Mouse (Mus musculus) kidney, adult 2 months (tissue): Measurements from ENCODE around the gene Tap2. TPM values are rescaled to one million over a fixed set of nuclear protein-coding genes. Genes with fewer than 3 reads are reported as not detected.
A peak's percentile ranks its signal among the peaks of the same experiment; 100 is the strongest.

Experiments used
- DNase-seq: peaks from one replicate; pipeline ENCODE4 v3.0.0; 2021
- H3K27ac ChIP-seq: fragments of 200-500 bp; 2 replicates; pipeline ENCODE4 v1.5.1; 2012; ENCODE audit warnings: low read depth, low read length, control low read depth, inconsistent platforms; ENCODE audit not compliant: insufficient read depth
- H3K27me3 ChIP-seq: fragments of 200-500 bp; replicated peaks from 2 replicates; pipeline ENCODE4 v1.6.1; 2012; ENCODE audit warnings: mild to moderate bottlenecking, moderate library complexity, low read length, inconsistent platforms; ENCODE audit not compliant: control insufficient read depth, insufficient read depth
- H3K36me3 ChIP-seq: fragments of 200-500 bp; 2 replicates; pipeline ENCODE4 v1.6.1; 2012; ENCODE audit warnings: mild to moderate bottlenecking, moderate library complexity, low read length, inconsistent platforms; ENCODE audit not compliant: control insufficient read depth, insufficient read depth
- H3K4me1 ChIP-seq: fragments of 200-500 bp; 2 replicates; pipeline ENCODE4 v1.6.1; 2011; ENCODE audit warnings: low read length; ENCODE audit not compliant: control insufficient read depth, insufficient read depth
- H3K4me3 ChIP-seq: fragments of 200-500 bp; 2 replicates; pipeline ENCODE4 v1.5.1; 2011; ENCODE audit warnings: mild to moderate bottlenecking, low read depth, low read length, control low read depth; ENCODE audit not compliant: insufficient read depth
- CTCF ChIP-seq: fragments of 200-500 bp; conservative IDR thresholded peaks from 2 replicates; pipeline ENCODE4 v1.5.1; 2011; ENCODE audit warnings: low read depth, mild to moderate bottlenecking, control low read depth, low read length, moderate library complexity, mixed read lengths; ENCODE audit not compliant: insufficient read depth, insufficient read length
- POLR2A ChIP-seq: fragments of 200-500 bp; IDR thresholded peaks from one replicate; pipeline ENCODE4 v1.6.1; 2011; ENCODE audit warnings: low read depth, low read length, control low read depth
- WGBS: fragments of 180-500 bp; shearing (Covaris S2); methylation state at CpG from one replicate; pipeline ENCODE4 v1.1.7; 2018; 5-methylcytosine and 5-hydroxymethylcytosine counted together
- polyA plus RNA-seq: library from polyadenylated mRNA; depleted of rRNA; stranded (reverse); fragments of >200 nt; gene quantifications from 2 replicates; pipeline ENCODE4 v1.2.3, GENCODE M21; 2012

The Tap2 gene
- polyA plus RNA-seq, 1 experiment = 29.2 TPM

DNA sequence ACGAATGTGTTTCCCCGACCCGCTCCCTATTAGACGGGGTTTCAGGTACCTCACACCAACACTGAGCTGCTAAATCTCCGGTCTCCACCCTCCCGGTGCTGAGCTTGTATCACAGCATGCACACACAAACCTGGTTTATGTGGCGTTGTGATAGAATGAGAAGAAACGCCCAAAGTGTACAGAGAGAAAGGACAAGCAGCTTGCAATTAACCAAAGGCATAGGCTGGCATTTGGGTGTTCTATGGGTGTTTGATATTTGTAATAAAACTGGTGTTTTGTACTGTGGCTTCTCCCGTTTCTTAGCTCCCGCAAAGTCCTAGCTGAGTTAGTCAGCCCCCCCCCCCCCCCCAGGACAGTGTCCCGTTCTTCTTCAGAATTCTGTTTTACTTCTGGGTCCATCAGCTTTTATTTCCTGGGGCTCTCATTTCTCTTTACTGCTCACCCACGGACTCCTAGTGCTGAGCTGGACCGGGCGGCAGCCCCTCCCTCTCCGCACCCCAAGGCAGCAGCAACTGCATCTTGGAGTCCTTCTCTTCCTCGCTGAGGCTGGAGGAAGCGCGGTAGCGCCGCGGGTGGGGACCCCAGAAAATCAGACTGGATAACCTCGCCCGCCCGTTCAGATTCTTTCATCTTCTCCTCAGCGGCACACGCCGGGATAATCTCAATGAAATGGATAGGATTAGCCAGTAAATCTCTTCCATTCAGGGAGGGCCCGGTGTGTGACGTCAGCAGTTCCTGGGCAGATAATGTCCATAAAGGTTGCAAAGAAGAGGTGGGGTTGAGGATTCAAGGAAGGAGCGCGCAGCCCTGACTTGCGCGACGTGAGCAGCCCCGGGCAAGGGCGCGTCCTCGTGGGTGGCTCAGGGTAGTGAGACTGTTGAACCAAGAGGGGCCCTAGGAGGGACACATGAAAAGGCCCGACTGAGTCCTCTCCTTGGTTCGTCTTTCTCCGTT is 6.1 kb upstream of the Tap2 start, which contains the start of gene Psmb8:
Gene Psmb8, plus strand, starts transcription at position 781 of the 954 bp plus-strand sequence.
- 12% methylated on average over 41 of the region's 41 CpGs for WGBS

DNA sequence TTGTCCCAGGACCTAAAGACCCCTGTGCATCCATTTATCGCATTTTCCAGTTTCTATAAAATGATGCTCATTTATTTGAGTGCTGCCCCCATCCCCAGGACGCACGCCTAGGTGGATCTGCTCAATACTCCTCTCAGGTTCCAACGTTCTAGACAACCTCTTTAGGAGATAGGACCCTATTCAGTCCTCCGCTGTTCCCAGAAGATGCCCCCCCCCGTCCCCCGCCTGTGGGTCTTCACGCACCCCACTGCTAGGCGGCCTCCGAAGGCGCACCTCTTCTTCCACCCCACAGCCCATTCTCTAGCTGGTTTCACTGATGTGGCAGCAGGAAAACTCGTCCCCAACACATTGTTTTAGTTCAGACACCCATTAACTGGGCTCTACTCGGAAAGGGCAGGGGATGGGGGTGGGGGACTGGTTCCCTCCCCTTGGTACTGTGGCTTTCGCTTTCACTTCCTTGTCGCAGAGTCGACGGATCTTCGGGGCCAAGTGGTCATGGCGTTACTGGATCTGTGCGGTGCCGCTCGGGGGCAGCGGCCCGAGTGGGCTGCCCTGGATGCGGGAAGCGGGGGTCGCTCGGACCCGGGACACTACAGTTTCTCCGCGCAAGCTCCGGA is 5.3 kb upstream of the Tap2 start:
- WGBS = under 1% methylated on average over 32 of the region's 32 CpGs
- Histone ChIP-seq H3K27me3 (no peaks in the 10 kb centered on the region), H3K36me3 (no peaks in the 10 kb centered on the region), H3K4me3 (peak overlapping the region; percentile 67), H3K4me1 (no peaks in the 10 kb centered on the region), H3K27ac (peak overlapping the region; percentile 26)
- TF ChIP-seq POLR2A (no peak), CTCF (no peak)
- peak; percentile 76 for DNase-seq

More for the DNA sequence above, 6.1 kb upstream of the Tap2 start, which contains the start of gene Psmb8:
- H3K27me3 ChIP-seq = no peaks in the 10 kb centered on the region
- H3K4me1 ChIP-seq = no peaks in the 10 kb centered on the region
- no peaks in the 10 kb centered on the region for H3K36me3 ChIP-seq
- TF ChIP-seq POLR2A = no peak
- TF ChIP-seq CTCF = no peak
- H3K27ac ChIP-seq = peak within 1 kb of the TSS; percentile 26
- peak within 1 kb of the TSS; percentile 67 for H3K4me3 ChIP-seq
- peak; percentile 95 for DNase-seq

DNA sequence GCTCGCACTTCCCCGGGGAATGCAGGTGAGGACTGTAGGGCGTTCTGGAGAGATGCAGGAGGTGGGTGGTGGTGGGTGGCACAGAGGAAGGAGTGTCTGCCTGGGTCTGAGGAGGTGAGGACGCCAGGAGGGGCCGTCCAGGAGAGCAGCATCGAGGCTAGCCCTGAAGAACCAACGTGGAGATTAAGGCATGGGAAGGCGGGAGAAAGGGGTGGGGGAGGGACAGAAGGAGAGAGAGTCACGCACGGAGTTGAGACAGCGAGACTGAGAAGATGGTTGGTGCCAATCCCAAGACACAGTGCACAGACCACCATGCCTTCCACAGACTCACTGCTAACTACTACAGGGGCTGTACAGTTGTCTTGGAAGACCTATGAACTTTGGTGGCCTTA is 4.8 kb upstream of the Tap2 start:
- 18% methylated on average over 11 of the region's 11 CpGs for WGBS
- Histone ChIP-seq H3K36me3 (no peaks in the 10 kb centered on the region), H3K27me3 (no peaks in the 10 kb centered on the region), H3K4me1 (no peaks in the 10 kb centered on the region), H3K27ac (peak overlapping the region; percentile 26; the same call in 1 of the 2 replicates), H3K4me3 (peak overlapping the region; percentile 67)
- TF ChIP-seq POLR2A (no peak), CTCF (no peak)
- no peak for DNase-seq

DNA sequence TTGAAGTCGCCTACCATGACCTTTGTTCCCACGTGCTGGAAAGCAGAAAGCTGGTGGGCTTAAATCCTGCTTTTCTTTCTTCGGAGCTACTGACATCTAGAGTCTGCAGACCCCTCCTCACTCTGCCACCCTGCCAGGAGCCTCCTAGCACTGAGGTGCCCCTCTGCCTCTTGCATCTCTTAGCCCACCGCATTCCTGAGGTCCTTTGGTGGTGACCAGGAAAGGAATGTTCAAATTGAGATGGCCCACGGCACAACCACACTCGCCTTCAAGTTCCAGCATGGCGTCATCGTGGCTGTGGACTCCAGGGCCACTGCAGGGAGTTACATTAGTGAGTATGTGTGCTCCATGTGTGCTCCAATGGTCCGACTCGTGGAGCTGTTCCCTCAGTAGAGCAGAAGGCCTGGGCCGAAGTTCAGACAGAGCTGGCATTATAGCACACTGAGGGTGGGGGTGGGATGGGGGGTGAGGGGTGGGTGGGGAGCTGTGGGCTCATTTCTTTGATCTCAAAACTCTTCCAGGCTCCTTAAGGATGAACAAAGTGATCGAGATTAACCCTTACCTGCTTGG is 4.2 kb upstream of the Tap2 start:
- 75% methylated on average over 12 of the region's 12 CpGs for WGBS
- Histone ChIP-seq H3K36me3 (no peaks in the 10 kb centered on the region), H3K4me1 (peaks cover 3% of the 10 kb centered on the region; the same call in 1 of the 2 replicates), H3K27me3 (no peaks in the 10 kb centered on the region), H3K27ac (no peak overlapping the region), H3K4me3 (peak overlapping the region; percentile 67)
- TF ChIP-seq POLR2A (no peak), CTCF (no peak)
- no peak for DNase-seq

DNA sequence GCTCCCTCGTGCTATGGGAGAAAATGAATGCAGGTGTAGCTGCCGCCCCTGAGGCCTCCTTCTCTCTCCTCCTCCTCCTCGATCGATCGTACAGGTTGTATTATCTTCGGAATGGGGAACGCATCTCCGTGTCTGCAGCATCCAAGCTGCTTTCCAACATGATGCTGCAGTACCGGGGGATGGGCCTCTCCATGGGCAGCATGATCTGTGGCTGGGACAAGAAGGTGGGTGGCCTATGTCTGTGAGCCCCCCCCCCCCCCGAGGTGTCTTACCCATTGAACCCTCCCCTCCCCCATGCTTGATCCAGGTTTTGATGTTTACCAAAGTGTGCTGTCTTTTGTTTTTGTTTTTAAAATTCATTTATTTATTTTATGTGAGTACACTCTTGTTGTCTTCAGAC is 3.3 kb upstream of the Tap2 start:
- Histone ChIP-seq H3K27me3 (no peaks in the 10 kb centered on the region), H3K4me3 (no peak overlapping the region), H3K4me1 (peaks cover 3% of the 10 kb centered on the region; the same call in 1 of the 2 replicates), H3K27ac (no peak overlapping the region), H3K36me3 (no peaks in the 10 kb centered on the region)
- no peak for TF ChIP-seq CTCF
- TF ChIP-seq POLR2A = no peak
- WGBS = 89% methylated on average over 10 of the region's 10 CpGs
- DNase-seq = no peak

DNA sequence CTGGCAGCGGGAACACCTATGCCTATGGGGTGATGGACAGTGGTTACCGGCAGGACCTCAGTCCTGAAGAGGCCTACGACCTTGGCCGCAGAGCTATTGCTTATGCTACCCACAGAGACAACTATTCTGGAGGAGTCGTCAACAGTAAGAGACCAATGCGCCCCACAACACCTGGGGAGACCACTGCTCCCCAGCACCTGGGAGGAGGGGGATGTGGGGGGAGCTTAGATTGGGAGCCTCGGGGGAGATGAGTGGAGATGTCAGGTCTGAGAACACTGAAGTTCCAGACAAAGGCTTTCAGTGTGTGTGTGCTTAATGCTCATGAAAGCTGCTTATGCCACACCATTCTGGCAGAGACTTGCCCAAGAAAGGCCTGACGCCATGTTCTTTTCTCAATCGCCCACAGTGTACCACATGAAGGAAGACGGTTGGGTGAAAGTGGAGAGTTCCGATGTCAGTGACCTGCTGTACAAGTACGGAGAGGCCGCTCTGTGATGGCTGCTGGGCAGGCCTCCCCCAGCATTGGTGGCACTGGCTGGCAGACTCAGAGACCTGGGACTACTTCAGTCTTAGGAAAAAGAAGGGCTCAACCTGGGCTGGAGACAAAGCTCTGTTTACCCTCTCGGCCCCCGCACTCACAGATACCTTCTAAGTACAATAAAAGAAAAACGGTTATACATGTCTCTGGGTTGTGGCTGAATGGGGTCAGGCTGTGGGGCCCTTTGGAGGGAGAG is 2.4 kb upstream of the Tap2 start:
- TF ChIP-seq POLR2A (no peak), CTCF (no peak)
- H3K4me3 ChIP-seq = no peak overlapping the region
- DNase-seq = no peak
- 90% methylated on average over 16 of the region's 16 CpGs for WGBS
- no peaks in the 10 kb centered on the region for H3K27me3 ChIP-seq
- no peaks in the 10 kb centered on the region for H3K36me3 ChIP-seq
- H3K27ac ChIP-seq = no peak overlapping the region
- peaks cover 6% of the 10 kb centered on the region; the same call in 1 of the 2 replicates for H3K4me1 ChIP-seq
